Mouse (Mus musculus): Measurements from ENCODE around the gene Npff. TPM values are rescaled to one million over a fixed set of nuclear protein-coding genes. Genes with fewer than 3 reads are reported as not detected.

Gene Npff
- polyA plus RNA-seq, 1 experiment, result 0.94 TPM

- TF ChIP-seq MYOD1 (IDR thresholded peaks at IDR 0.05; ENCODE audit: control insufficient read depth, insufficient read length, low read depth) (no peak), MYOG (IDR thresholded peaks at IDR 0.05; ENCODE audit: control insufficient read depth, extremely low read depth, insufficient read length) (no peak), USF1 (IDR thresholded peaks at IDR 0.05; ENCODE audit: low read depth) (no peak), CTCF (IDR thresholded peaks at IDR 0.05; ENCODE audit: control insufficient read depth, insufficient read depth, insufficient read length) (no peak), MAX (IDR thresholded peaks at IDR 0.05) (no peak), CEBPB (IDR thresholded peaks at IDR 0.05; ENCODE audit: low read depth) (no peak), FOSL1 (IDR thresholded peaks at IDR 0.05; ENCODE audit: insufficient read depth, low read length, poor library complexity, severe bottlenecking) (no peak)
- H3K79me3 ChIP-seq (ENCODE audit: low read depth), result peaks cover 63% of the 10 kb centered on the region
- H3ac ChIP-seq (ENCODE audit: control insufficient read depth, insufficient read length, low read depth), result no peak overlapping the region
- H3K79me2 ChIP-seq (ENCODE audit: control insufficient read depth, insufficient read depth), result peaks cover 99% of the 10 kb centered on the region
- H3K4me3 ChIP-seq (ENCODE audit: insufficient read depth, poor library complexity, severe bottlenecking), result no peak overlapping the region
- H3K36me3 ChIP-seq (ENCODE audit: control insufficient read depth, insufficient read depth), result peaks cover 100% of the 10 kb centered on the region
- no peaks in the 10 kb centered on the region for H3K27me3 ChIP-seq (ENCODE audit: control insufficient read depth, insufficient read depth, insufficient read length)
Observed at GRCm38 (mm10) chr15:102487664-102488063, 37.1 kb downstream of the Npff start.

DNA sequence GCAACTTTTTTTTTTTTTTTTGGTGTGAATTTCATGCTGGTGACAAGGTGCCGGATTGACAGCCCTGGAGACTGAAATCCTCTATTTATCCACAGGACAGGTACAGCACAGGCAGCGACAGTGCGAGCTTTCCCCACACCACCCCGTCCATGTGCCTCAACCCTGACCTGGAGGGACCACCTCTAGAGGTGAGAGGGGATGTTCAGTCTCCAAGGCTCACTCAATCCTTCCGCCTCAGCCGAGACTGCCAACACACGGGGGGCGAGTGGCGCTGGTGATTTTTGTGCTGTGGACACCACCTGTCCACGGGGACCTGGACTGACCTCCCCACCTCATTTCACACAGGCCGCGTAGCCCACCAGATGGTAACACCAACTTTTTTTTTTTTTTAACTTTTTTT, 38.9 kb downstream of the Npff start:
- peaks cover 99% of the 10 kb centered on the region for H3K79me2 ChIP-seq (ENCODE audit: control insufficient read depth, insufficient read depth)
- H3ac ChIP-seq (ENCODE audit: control insufficient read depth, insufficient read length, low read depth), result no peak overlapping the region
- peaks cover 67% of the 10 kb centered on the region for H3K79me3 ChIP-seq (ENCODE audit: low read depth)
- H3K27me3 ChIP-seq (ENCODE audit: control insufficient read depth, insufficient read depth, insufficient read length), result no peaks in the 10 kb centered on the region
- TF ChIP-seq CEBPB (IDR thresholded peaks at IDR 0.05; ENCODE audit: low read depth), result no peak
- peaks cover 99% of the 10 kb centered on the region for H3K36me3 ChIP-seq (ENCODE audit: control insufficient read depth, insufficient read depth)
- H3K4me3 ChIP-seq (ENCODE audit: insufficient read depth, poor library complexity, severe bottlenecking), result no peak overlapping the region

- H3K36me3 ChIP-seq (ENCODE audit: control insufficient read depth, insufficient read depth), result peaks cover 97% of the 10 kb centered on the region
- H3K79me2 ChIP-seq (ENCODE audit: control insufficient read depth, insufficient read depth), result peaks cover 99% of the 10 kb centered on the region
- H3K79me3 ChIP-seq (ENCODE audit: low read depth), result peaks cover 69% of the 10 kb centered on the region
- TF ChIP-seq MYOD1 (IDR thresholded peaks at IDR 0.05; ENCODE audit: control insufficient read depth, insufficient read length, low read depth), result no peak
- no peak for TF ChIP-seq CEBPB (IDR thresholded peaks at IDR 0.05; ENCODE audit: low read depth)
- no peak for TF ChIP-seq CTCF (IDR thresholded peaks at IDR 0.05; ENCODE audit: control insufficient read depth, insufficient read depth, insufficient read length)
- TF ChIP-seq FOSL1 (IDR thresholded peaks at IDR 0.05; ENCODE audit: insufficient read depth, low read length, poor library complexity, severe bottlenecking), result no peak
- no peak for TF ChIP-seq MAX (IDR thresholded peaks at IDR 0.05)
- H3K4me3 ChIP-seq (ENCODE audit: insufficient read depth, poor library complexity, severe bottlenecking), result no peak overlapping the region
- no peaks in the 10 kb centered on the region for H3K27me3 ChIP-seq (ENCODE audit: control insufficient read depth, insufficient read depth, insufficient read length)
- H3ac ChIP-seq (ENCODE audit: control insufficient read depth, insufficient read length, low read depth), result no peak overlapping the region
Observed at GRCm38 (mm10) chr15:102483136-102483535, 41.6 kb downstream of the Npff start.

- H3ac ChIP-seq (ENCODE audit: control insufficient read depth, insufficient read length, low read depth), result no peak overlapping the region
- peaks cover 79% of the 10 kb centered on the region for H3K36me3 ChIP-seq (ENCODE audit: control insufficient read depth, insufficient read depth)
Observed at GRCm38 (mm10) chr15:102474520-102474919, 50.2 kb downstream of the Npff start.

More at GRCm38 (mm10) chr15:102474520-102474919, 50.2 kb downstream of the Npff start:
- H3K27me3 ChIP-seq (ENCODE audit: control insufficient read depth, insufficient read depth, insufficient read length), result no peaks in the 10 kb centered on the region
- H3K79me2 ChIP-seq (ENCODE audit: control insufficient read depth, insufficient read depth), result peaks cover 91% of the 10 kb centered on the region
- H3K79me3 ChIP-seq (ENCODE audit: low read depth), result peaks cover 78% of the 10 kb centered on the region
- TF ChIP-seq CTCF (IDR thresholded peaks at IDR 0.05; ENCODE audit: control insufficient read depth, insufficient read depth, insufficient read length) (no peak), FOSL1 (IDR thresholded peaks at IDR 0.05; ENCODE audit: insufficient read depth, low read length, poor library complexity, severe bottlenecking) (no peak), MYOG (IDR thresholded peaks at IDR 0.05; ENCODE audit: control insufficient read depth, extremely low read depth, insufficient read length) (no peak), MYOD1 (IDR thresholded peaks at IDR 0.05; ENCODE audit: control insufficient read depth, insufficient read length, low read depth) (no peak), USF1 (IDR thresholded peaks at IDR 0.05; ENCODE audit: low read depth) (no peak), MAX (IDR thresholded peaks at IDR 0.05) (no peak), CEBPB (IDR thresholded peaks at IDR 0.05; ENCODE audit: low read depth) (no peak)
- no peak overlapping the region for H3K4me3 ChIP-seq (ENCODE audit: insufficient read depth, poor library complexity, severe bottlenecking)

Other genes starting within 250 kb of the Npff start
- 126 TPM for gene Mfsd5, start 245.5 kb downstream of the Npff start, polyA plus RNA-seq (2012; fragmentation: generic; extraction: Trizol)
- gene Espl1, start 228.7 kb downstream of the Npff start, polyA plus RNA-seq (2012; fragmentation: generic; extraction: Trizol), result 47.0 TPM
- gene Pfdn5, start 198.8 kb downstream of the Npff start, polyA plus RNA-seq (2012; fragmentation: generic; extraction: Trizol), result 378 TPM
- 152 TPM for gene Myg1, start 193.2 kb downstream of the Npff start, polyA plus RNA-seq (2012; fragmentation: generic; extraction: Trizol)
- gene Aaas, start 174.2 kb downstream of the Npff start, polyA plus RNA-seq (2012; fragmentation: generic; extraction: Trizol), result 217 TPM
- gene Sp7, start 157.8 kb downstream of the Npff start, polyA plus RNA-seq (2012; fragmentation: generic; extraction: Trizol), result 10.8 TPM
- 13.4 TPM for gene Sp1, start 118.8 kb downstream of the Npff start, polyA plus RNA-seq (2012; fragmentation: generic; extraction: Trizol)
- 0.07 TPM for gene Amhr2, start 79.6 kb downstream of the Npff start, polyA plus RNA-seq (2012; fragmentation: generic; extraction: Trizol)
- gene Prr13, start 65.9 kb downstream of the Npff start, polyA plus RNA-seq (2012; fragmentation: generic; extraction: Trizol), result 113 TPM
- gene Pcbp2, start 54.4 kb downstream of the Npff start, polyA plus RNA-seq (2012; fragmentation: generic; extraction: Trizol), result 1,132 TPM
- gene Gm10337, start 21.2 kb downstream of the Npff start, polyA plus RNA-seq (2012; fragmentation: generic; extraction: Trizol), result not detected
- 11.2 TPM for gene Map3k12, start 7.9 kb downstream of the Npff start, polyA plus RNA-seq (2012; fragmentation: generic; extraction: Trizol)
- 127 TPM for gene Tarbp2, start 6.8 kb downstream of the Npff start, polyA plus RNA-seq (2012; fragmentation: generic; extraction: Trizol)
- not detected for gene Gm28047, start 100.1 kb upstream of the Npff start, polyA plus RNA-seq (2012; fragmentation: generic; extraction: Trizol)
- gene Atf7, start 100.5 kb upstream of the Npff start, polyA plus RNA-seq (2012; fragmentation: generic; extraction: Trizol), result 31.0 TPM
- 933 TPM for gene Atp5g2, start 147.4 kb upstream of the Npff start, polyA plus RNA-seq (2012; fragmentation: generic; extraction: Trizol)
- gene Calcoco1, start 197.2 kb upstream of the Npff start, polyA plus RNA-seq (2012; fragmentation: generic; extraction: Trizol), result 25.7 TPM

All from C2C12 (cell line).